Mouse (Mus musculus): ENCODE measurements around the gene Rbm47.

DNA sequence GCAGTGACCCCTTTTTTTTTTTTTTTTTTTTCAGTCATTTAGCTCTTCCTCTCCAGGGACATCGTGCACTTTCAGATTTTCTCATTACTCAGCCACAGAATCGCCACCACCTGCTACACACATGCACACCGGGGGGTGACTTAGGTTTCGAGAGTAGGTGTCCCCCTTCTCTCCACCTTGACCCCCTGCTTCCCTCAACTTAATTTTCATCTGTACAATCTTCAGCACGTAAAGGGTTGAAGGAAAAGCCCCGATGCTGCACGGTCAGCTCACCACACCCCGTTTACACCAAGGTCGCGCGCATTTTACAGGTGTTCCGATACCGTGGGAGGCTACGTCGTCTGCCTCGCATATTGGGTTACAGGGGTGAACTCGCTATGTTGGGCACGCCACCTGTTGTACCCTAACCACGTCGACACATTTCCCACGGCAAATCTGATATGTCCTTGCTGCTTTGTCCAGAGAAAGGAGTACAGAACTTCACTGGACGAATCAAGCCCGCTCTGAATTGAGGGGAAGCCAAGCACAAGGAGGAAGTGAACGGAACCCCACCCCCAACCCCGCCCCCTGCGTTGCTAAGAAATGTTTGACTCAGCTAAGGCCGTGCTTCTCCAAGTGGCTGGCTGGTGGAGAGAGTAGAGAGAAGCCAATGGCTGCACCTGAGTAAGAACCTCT lies 103.3 kb downstream of the Rbm47 start:
- no peak for TF ChIP-seq CTCF (IDR thresholded peaks at IDR 0.05; ENCODE audit: borderline replicate concordance, control insufficient read depth, extremely low read depth, insufficient read depth, low read length, poor library complexity)
- TF ChIP-seq POLR2A (IDR thresholded peaks at IDR 0.05; ENCODE audit: control insufficient read depth, extremely low read depth, insufficient read depth, low read length, poor library complexity): no peak

Measured in thymus, adult 2 months (tissue).